In the genomic region with DNA sequence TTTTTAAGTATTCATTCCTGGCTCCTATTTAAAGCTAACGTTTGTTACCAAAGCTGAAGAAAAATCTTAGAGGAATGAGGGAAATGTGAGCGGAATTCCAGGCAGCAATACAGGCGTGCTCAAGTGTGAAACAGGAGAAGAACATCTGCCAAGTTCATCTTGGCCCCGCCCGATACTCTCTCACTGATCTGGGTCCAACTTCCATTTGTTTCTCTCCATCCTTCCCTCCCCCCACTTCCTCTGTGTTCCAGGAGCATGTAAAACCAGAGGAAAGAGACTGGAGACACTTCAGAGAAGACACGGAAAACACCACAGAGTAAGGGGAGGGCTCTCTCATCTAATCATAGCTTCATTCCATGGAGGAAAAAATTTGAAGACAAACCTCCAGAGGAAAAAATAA, we compare ENCODE assay signal across 8 mouse cellular contexts.
DNase-seq lines count a peak whose midpoint lies in the region; ATAC-seq and TF ChIP-seq lines count a peak whose summit lies in the region.
"Had no signal": no experiment of that assay in that cellular context is flagged by ENCODE, and none has a peak within 500 bp of the region (broad histone marks: within the 10 kb centered on the region; RNA-seq: fewer than 3 reads in every experiment).

No protein-coding gene starts in this region.

- peak; percentile 3 for DNase-seq in right cerebral cortex, adult 18-20 months
- no peak for DNase-seq in right cerebral cortex, postnatal 14 days
- peak; percentile 14 for DNase-seq in gastrocnemius, postnatal 10 days
- DNase-seq in thymus, adult 18-20 months: no peak
- no peak for DNase-seq in hindbrain, postnatal 0 days (ENCODE audit: low spot score)

- peaks cover 28% of the 10 kb centered on the region for H3K4me1 ChIP-seq in kidney, embryonic 16.5 days (ENCODE audit: insufficient read depth, low read length)
- H3K4me1 ChIP-seq in stomach, embryonic 15.5 days: no peaks in the 10 kb centered on the region
- no peaks in the 10 kb centered on the region for H3K4me1 ChIP-seq in hindbrain, postnatal 0 days (ENCODE audit: insufficient read depth, low read length)

- no peaks in the 10 kb centered on the region for H3K9me3 ChIP-seq in kidney, embryonic 16.5 days (ENCODE audit: low read length)
- no peaks in the 10 kb centered on the region for H3K9me3 ChIP-seq in stomach, embryonic 15.5 days
- no peaks in the 10 kb centered on the region for H3K9me3 ChIP-seq in hindbrain, postnatal 0 days (ENCODE audit: low read length)
- H3K9me3 ChIP-seq: heart, embryonic 13.5 days had no signal

- no peaks in the 10 kb centered on the region for H3K27me3 ChIP-seq in kidney, embryonic 16.5 days (ENCODE audit: insufficient read depth, low read length)
- H3K27me3 ChIP-seq in stomach, embryonic 15.5 days (replicated peaks): no peaks in the 10 kb centered on the region
- H3K27me3 ChIP-seq in hindbrain, postnatal 0 days (ENCODE audit: insufficient read depth, low read length): no peaks in the 10 kb centered on the region
- H3K27me3 ChIP-seq: heart, embryonic 13.5 days had no signal

- H3K4me2 ChIP-seq in kidney, embryonic 16.5 days (replicated peaks; ENCODE audit: low read depth, low read length): peak overlapping the region; percentile 23; the same call in 1 of the 2 replicates
- H3K4me2 ChIP-seq in stomach, embryonic 15.5 days: 0 out of 2 replicates have a peak overlapping the region, but pooled peaks have one; percentile 8
- no peak overlapping the region for H3K4me2 ChIP-seq in hindbrain, postnatal 0 days (ENCODE audit: low read depth, low read length)
- H3K4me2 ChIP-seq: heart, embryonic 13.5 days had no signal

- WGBS in kidney, embryonic 16.5 days: 17% methylated on average over 6 of the region's 6 CpGs
- WGBS in stomach, embryonic 15.5 days: 30% methylated on average over 6 of the region's 6 CpGs
- 50% methylated on average over 6 of the region's 6 CpGs for WGBS in hindbrain, postnatal 0 days

- no peaks in the 10 kb centered on the region for H3K36me3 ChIP-seq in kidney, embryonic 16.5 days (ENCODE audit: insufficient read depth, low read length)
- no peaks in the 10 kb centered on the region for H3K36me3 ChIP-seq in stomach, embryonic 15.5 days
- H3K36me3 ChIP-seq in hindbrain, postnatal 0 days (ENCODE audit: insufficient read depth, low read length): no peaks in the 10 kb centered on the region
- H3K36me3 ChIP-seq: heart, embryonic 13.5 days had no signal

- no peak overlapping the region for H3K27ac ChIP-seq in kidney, embryonic 16.5 days (ENCODE audit: low read length)
- no peak overlapping the region for H3K27ac ChIP-seq in stomach, embryonic 15.5 days
- no peak overlapping the region for H3K27ac ChIP-seq in hindbrain, postnatal 0 days
- H3K27ac ChIP-seq: heart, embryonic 13.5 days had no signal

- H3K9ac ChIP-seq in kidney, embryonic 16.5 days (replicated peaks; ENCODE audit: low read length): no peak overlapping the region
- no peak overlapping the region for H3K9ac ChIP-seq in stomach, embryonic 15.5 days
- H3K9ac ChIP-seq in hindbrain, postnatal 0 days (replicated peaks; ENCODE audit: low read length): no peak overlapping the region
- H3K9ac ChIP-seq: heart, embryonic 13.5 days had no signal

- TF ChIP-seq CTCF in hindbrain, postnatal 0 days (IDR thresholded peaks at IDR 0.05; ENCODE audit: low read depth): no peak

- ATAC-seq in kidney, embryonic 16.5 days (ENCODE audit: low FRiP score, low TSS enrichment): peak; percentile 59
- ATAC-seq in stomach, embryonic 15.5 days (ENCODE audit: insufficient read depth, low FRiP score, low read depth): no peak
- no peak for ATAC-seq in hindbrain, postnatal 0 days

- no peak overlapping the region for H3K4me3 ChIP-seq in kidney, embryonic 16.5 days (ENCODE audit: low read length)
- H3K4me3 ChIP-seq in stomach, embryonic 15.5 days (replicated peaks): no peak overlapping the region
- H3K4me3 ChIP-seq in hindbrain, postnatal 0 days (ENCODE audit: low read length): no peak overlapping the region
- H3K4me3 ChIP-seq: heart, embryonic 13.5 days had no signal

Comparison
In these comparisons a context has a peak if more than half of its experiments do, and no peak if none do; other contexts are left out.
1. DNase-seq: peak in right cerebral cortex, adult 18-20 months (single experiment) and gastrocnemius, postnatal 10 days (single experiment); none in right cerebral cortex, postnatal 14 days (single experiment), thymus, adult 18-20 months (0 of 2) and hindbrain, postnatal 0 days (single experiment).